Mouse (Mus musculus) lung, postnatal 0 days (tissue): ENCODE measurements around the gene Mysm1.

Experiments
- CTCF ChIP-seq: IDR thresholded peaks from 2 replicates; pipeline ENCODE4 v1.5.1; 2016; ENCODE audit warnings: antibody characterized with exemption, mild to moderate bottlenecking
- EP300 ChIP-seq: IDR thresholded peaks from 2 replicates; pipeline ENCODE4 v1.6.1; 2016; ENCODE audit warnings: antibody characterized with exemption, mild to moderate bottlenecking, control low read depth

DNA sequence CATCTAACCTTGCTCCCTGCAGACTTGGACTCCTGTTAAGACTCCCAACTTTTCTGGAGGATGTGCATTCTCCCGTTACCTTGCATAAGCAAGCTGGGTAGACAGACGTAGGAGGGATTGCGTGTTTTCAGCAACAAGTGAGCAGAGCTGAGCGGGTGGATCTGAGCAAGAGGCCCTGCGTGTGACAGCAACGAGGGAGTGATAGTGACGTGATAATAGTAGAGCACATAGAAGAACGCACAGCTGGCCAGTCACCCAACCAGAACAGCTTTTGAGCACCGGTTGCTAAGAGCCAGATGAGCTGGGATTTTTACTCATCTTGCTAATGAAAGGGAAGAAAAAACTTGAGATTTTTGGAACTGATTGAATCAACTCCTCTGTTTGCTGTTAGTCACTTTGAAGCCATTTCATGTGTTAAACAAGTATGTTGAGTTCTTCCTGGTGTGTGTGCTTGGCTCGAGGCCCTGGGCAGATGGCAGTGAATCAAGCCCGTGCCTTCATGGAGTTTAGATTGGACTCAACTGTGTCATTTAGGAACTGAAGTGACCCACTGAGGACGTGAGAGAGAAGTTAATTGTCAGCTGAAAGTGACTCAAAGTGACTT is 44.6 kb upstream of the Mysm1 start:
- TF ChIP-seq EP300, result 0 out of 2 replicates have a peak, but pooled peaks have one; percentile 19
- TF ChIP-seq CTCF, result no peak
